Mouse (Mus musculus) lung, postnatal 0 days (tissue): ENCODE results near the gene Grb7. TPM values are rescaled to one million over a fixed set of nuclear protein-coding genes. Genes with fewer than 3 reads are reported as not detected.

Experiments
- ATAC-seq: fragments of 200-750 bp; cut with Nextera tagmentation; 2 replicates; pipeline ENCODE4 v1.8.0; 2017; ENCODE audit warnings: moderate library complexity
- DNase-seq: peaks from one replicate; pipeline ENCODE4 v3.0.0-alpha.2; 2016; ENCODE audit warnings: low spot score
- H3K27ac ChIP-seq: fragments of 300-500 bp; sonication (generic); 2 replicates; pipeline ENCODE4 v1.5.1; 2014; ENCODE audit warnings: antibody characterized with exemption, mild to moderate bottlenecking, low read length, mixed read lengths
- H3K27me3 ChIP-seq: fragments of 300-500 bp; sonication (generic); replicated peaks from 2 replicates; pipeline ENCODE4 v1.6.1; 2014; ENCODE audit warnings: low read length, mixed read lengths; ENCODE audit not compliant: insufficient read depth
- H3K36me3 ChIP-seq: fragments of 300-500 bp; sonication (generic); 2 replicates; pipeline ENCODE4 v1.6.1; 2014; ENCODE audit warnings: low read length, mixed read lengths; ENCODE audit not compliant: insufficient read depth
- H3K4me1 ChIP-seq: fragments of 300-500 bp; sonication (generic); 2 replicates; pipeline ENCODE4 v1.6.1; 2014; ENCODE audit warnings: antibody characterized with exemption, low read depth, low read length, mixed read lengths; ENCODE audit not compliant: insufficient read depth
- H3K4me2 ChIP-seq: fragments of 300-500 bp; sonication (generic); replicated peaks from 2 replicates; pipeline ENCODE4 v1.6.1; 2014; ENCODE audit warnings: low read depth, mild to moderate bottlenecking, low read length, moderate library complexity, mixed read lengths
- H3K4me3 ChIP-seq: fragments of 300-500 bp; sonication (generic); 2 replicates; pipeline ENCODE4 v1.5.1; 2014; ENCODE audit warnings: low read depth, low read length
- H3K9ac ChIP-seq: fragments of 300-500 bp; sonication (generic); replicated peaks from 2 replicates; pipeline ENCODE4 v1.6.1; 2014; ENCODE audit warnings: low read depth, mild to moderate bottlenecking
- H3K9me3 ChIP-seq: fragments of 300-500 bp; sonication (generic); 2 replicates; pipeline ENCODE4 v1.6.1; 2016; ENCODE audit warnings: low read length, mixed read lengths
- CTCF ChIP-seq: IDR thresholded peaks from 2 replicates; pipeline ENCODE4 v1.5.1; 2016; ENCODE audit warnings: antibody characterized with exemption, mild to moderate bottlenecking
- EP300 ChIP-seq: IDR thresholded peaks from 2 replicates; pipeline ENCODE4 v1.6.1; 2016; ENCODE audit warnings: antibody characterized with exemption, mild to moderate bottlenecking, control low read depth
- WGBS: fragments of 180-500 bp; shearing (Covaris S2); extraction: QIAGEN DNeasy Blood & Tissue Kit; methylation state at CpG from one replicate; pipeline ENCODE4 v1.1.7; 2014; 5-methylcytosine and 5-hydroxymethylcytosine counted together
- polyA plus RNA-seq: library from polyadenylated mRNA; unstranded; fragments of >200 nt; fragmentation: Nextera tagmentation; extraction: Ambion mirVana; gene quantifications from 2 replicates; pipeline ENCODE4 v1.2.1, GENCODE M21; 2015

Gene Grb7
- polyA plus RNA-seq, 1 experiment from 2014 or later: 33.1 TPM

DNA sequence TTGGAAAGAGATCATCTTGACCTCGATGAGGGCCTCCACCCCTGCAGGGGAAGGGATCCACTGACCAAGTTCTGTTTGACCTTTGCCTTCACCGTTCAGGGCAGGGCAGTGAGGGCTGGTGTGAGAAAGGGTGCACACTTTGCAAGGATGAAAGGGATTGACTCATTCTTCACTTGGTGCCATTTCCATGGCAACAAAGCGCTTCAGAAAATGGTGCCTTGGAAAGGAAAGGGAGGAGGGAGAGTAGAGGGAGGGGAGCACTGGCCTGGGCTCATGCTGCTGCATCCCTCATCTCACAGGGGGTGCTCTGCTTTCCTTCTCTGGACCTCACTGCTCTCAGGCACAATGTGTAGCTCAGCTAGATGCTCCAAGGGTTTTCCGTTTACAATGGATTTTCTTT, 26.5 kb downstream of the Grb7 start:
- 57% methylated on average over 4 of the region's 4 CpGs for WGBS
- TF ChIP-seq CTCF (no peak), EP300 (no peak)
- no peak for ATAC-seq
- Histone ChIP-seq H3K4me2 (no peak overlapping the region), H3K27me3 (no peaks in the 10 kb centered on the region), H3K4me1 (no peaks in the 10 kb centered on the region), H3K4me3 (no peak overlapping the region), H3K9ac (no peak overlapping the region), H3K27ac (no peak overlapping the region), H3K9me3 (no peaks in the 10 kb centered on the region), H3K36me3 (no peaks in the 10 kb centered on the region)
- DNase-seq: no peak

DNA sequence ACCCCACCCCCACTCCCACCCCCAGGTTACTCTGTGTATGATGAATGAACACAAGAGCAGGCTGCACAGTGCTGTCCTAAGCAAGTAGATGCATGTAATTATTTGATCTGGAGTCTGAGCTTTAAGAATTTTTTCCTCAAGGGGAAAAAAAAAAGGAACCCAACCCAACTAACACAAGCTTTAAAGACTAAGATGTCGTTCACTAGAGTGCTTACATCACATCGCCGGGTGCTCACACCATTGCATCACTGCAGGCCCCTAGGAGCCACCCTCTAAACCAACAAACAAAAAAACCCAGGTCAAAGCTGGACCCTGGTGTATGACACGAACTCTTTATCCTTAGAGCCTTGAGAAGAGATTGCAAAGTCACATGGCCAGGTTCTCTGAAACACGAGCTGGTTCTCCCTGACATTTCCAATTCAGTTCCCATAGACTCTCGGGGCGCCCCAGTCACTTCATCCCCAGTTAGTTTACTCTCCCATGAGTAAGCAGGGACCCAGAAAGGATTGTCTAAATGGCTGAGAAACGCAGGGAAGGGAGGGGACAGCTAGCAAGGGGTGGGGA, 27.8 kb downstream of the Grb7 start:
- Histone ChIP-seq H3K4me2 (no peak overlapping the region), H3K9me3 (no peaks in the 10 kb centered on the region), H3K4me1 (no peaks in the 10 kb centered on the region), H3K27ac (no peak overlapping the region), H3K4me3 (no peak overlapping the region), H3K9ac (no peak overlapping the region), H3K27me3 (no peaks in the 10 kb centered on the region), H3K36me3 (no peaks in the 10 kb centered on the region)
- no peak for ATAC-seq
- TF ChIP-seq EP300: no peak
- no peak for TF ChIP-seq CTCF
- 42% methylated on average over 8 of the region's 8 CpGs for WGBS
- no peak for DNase-seq

DNA sequence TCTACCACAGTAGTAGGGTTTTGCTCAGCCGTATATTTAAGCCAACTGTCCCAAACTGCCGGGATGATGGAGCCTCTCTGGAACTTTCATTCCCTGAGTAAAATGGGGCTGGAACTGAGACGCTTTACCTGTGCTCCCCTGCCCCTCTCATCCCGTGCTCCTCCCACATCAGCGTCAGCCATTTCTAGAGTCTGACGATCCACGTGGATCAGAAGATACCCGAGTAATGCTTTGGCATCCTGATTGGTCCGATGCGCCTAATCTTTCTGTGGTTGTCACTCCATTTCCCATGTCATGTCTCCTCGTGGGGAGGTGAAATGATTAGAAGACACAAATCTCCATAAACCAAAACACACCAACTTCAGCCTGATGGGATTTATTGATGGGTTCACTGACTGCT, 28.8 kb downstream of the Grb7 start:
- no peak for TF ChIP-seq EP300
- no peak overlapping the region for H3K4me2 ChIP-seq
- ATAC-seq (no peak), DNase-seq (no peak)
- H3K36me3 ChIP-seq: no peaks in the 10 kb centered on the region
- H3K27ac ChIP-seq: no peak overlapping the region
- no peaks in the 10 kb centered on the region for H3K9me3 ChIP-seq
- 82% methylated on average over 11 of the region's 11 CpGs for WGBS
- H3K9ac ChIP-seq: no peak overlapping the region
- H3K27me3 ChIP-seq: no peaks in the 10 kb centered on the region
- H3K4me3 ChIP-seq: no peak overlapping the region
- no peaks in the 10 kb centered on the region for H3K4me1 ChIP-seq

DNA sequence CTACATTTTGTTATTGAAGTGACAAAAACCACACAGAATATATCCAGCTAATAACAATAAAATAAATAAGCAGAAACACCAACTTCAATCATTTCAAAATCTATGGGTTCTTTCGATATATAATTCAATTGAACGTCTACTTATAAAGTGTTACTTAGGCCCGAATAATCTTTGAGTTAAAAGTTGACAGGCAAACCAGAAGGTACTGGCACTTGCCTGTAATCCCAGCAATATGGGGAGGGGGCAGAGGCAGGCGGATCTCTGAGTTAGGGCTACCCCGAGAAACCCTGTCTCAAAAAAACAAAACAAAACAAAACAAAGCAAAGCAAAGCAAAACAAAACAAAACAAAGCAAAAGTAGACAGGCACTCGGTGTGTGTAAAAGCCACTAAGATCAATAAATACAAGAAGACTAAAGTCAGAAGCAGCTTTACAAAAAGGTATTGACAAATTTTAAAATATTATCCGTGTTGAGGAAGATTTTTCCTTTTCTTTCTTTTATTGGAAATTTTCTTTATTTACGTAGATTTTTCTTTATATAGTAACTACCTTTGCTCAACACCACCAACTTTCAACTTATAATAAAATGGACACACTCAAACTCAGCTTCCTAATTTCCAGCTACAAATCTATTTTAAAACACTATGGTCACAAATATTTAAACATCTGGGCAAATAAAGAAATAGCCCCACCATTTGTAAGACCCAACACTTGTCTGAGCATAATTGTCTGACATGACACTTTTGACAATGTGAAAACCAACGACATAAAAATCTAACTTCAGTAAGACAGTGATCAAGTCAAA, 29.6 kb downstream of the Grb7 start:
- no peak overlapping the region for H3K9ac ChIP-seq
- no peaks in the 10 kb centered on the region for H3K4me1 ChIP-seq
- no peak for DNase-seq
- no peaks in the 10 kb centered on the region for H3K9me3 ChIP-seq
- no peaks in the 10 kb centered on the region for H3K27me3 ChIP-seq
- no peaks in the 10 kb centered on the region for H3K36me3 ChIP-seq
- H3K4me2 ChIP-seq: no peak overlapping the region
- no peak overlapping the region for H3K4me3 ChIP-seq
- 83% methylated on average over 9 of the region's 9 CpGs for WGBS
- TF ChIP-seq CTCF (no peak), EP300 (no peak)
- no peak overlapping the region for H3K27ac ChIP-seq
- ATAC-seq: no peak

DNA sequence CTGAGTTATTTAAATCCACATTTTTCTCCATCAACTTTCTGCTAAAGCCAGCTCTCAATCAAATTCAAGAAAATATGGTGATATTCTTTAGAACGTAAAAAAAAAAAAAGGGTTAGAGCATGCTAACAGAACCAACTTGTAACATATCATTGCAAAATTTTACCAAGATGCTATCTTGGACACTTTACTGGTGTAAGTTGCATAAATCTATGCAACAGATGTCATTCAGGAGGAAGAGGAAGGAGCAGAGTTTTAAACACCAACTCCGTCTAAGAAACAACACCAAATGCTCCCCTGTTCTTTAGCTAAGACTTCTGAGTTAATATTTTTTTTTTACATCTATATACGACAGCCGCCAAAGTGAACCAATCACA, 30.2 kb downstream of the Grb7 start:
- H3K36me3 ChIP-seq: no peaks in the 10 kb centered on the region
- no peak overlapping the region for H3K4me3 ChIP-seq
- H3K27ac ChIP-seq: no peak overlapping the region
- H3K27me3 ChIP-seq: no peaks in the 10 kb centered on the region
- H3K9ac ChIP-seq: no peak overlapping the region
- WGBS: 70% methylated on average over 4 of the region's 4 CpGs
- H3K4me2 ChIP-seq: no peak overlapping the region
- DNase-seq (no peak), ATAC-seq (no peak)
- no peak for TF ChIP-seq EP300
- no peak for TF ChIP-seq CTCF
- no peaks in the 10 kb centered on the region for H3K4me1 ChIP-seq
- H3K9me3 ChIP-seq: no peaks in the 10 kb centered on the region

DNA sequence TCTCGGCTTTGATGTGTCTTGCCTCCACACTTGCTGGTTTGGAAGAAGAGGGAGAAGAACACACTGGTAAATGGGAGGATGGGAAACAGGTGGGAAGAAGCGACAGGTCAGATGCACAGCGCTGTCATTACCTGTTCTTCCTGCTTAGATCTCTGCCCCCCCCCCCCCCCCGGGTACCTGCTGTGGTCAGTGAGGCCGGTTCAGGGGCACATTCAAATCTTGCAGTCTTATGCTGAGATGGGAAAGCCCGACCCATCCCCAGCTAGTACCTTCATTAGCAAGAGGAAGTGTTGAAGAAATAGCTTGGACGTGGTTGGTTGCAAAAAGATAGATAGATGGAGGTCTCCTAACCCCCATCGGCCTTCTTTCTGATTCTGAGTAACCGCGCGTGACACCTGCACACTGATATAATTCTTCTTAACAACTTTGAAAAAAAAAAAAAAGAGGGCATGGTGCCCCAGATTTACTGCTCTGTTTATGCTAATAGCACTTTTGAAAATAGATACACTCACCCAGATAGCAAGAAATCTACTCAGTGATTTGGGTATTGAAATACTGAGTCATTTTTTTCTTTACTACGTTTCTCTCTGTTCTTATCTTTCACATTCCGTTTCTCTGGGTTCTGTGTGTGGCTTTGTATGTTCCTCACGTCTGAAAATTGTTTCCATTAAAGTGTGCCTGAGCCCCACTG, 31.0 kb downstream of the Grb7 start:
- 58% methylated on average over 14 of the region's 14 CpGs for WGBS
- TF ChIP-seq EP300 (no peak), CTCF (no peak)
- Histone ChIP-seq H3K9ac (no peak overlapping the region), H3K4me2 (no peak overlapping the region), H3K9me3 (no peaks in the 10 kb centered on the region), H3K4me1 (no peaks in the 10 kb centered on the region), H3K4me3 (no peak overlapping the region), H3K27ac (no peak overlapping the region), H3K27me3 (no peaks in the 10 kb centered on the region), H3K36me3 (no peaks in the 10 kb centered on the region)
- DNase-seq (no peak), ATAC-seq (no peak)
